Mouse (Mus musculus): ENCODE results near the gene Arhgap10. TPM values are rescaled to one million over a fixed set of nuclear protein-coding genes. Genes with fewer than 3 reads are reported as not detected.
"Not testable (repeated sequence)": the region's sequence is repeated elsewhere in the genome, so short reads cannot be mapped to it uniquely, and the experiment has no call there.

Arhgap10 gene
- polyA plus RNA-seq, 1 experiment from 2014 or later = 7.0 TPM

DNA sequence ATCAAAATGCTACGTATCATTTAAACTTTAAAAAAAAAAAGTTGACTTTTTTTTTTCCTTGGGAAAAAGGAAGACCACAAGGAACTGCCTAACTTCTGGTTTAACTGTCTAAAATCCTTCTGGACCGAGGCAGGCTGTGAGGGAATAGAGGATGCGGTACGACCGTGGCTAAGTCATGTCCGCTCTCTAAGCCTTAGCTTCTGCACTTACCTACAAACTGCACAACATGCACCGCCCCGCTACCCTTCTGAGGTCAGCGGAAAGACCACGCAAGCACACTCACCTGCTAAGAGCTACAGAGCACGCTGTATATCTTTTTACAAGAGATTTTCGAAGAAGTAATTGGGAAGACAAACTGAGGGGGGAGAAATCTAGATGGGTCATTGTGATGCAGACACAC, 186.6 kb downstream of the Arhgap10 start:
- Histone ChIP-seq H3K9ac (ENCODE audit: low read depth, low read length) (no peak overlapping the region), H3K36me3 (ENCODE audit: control insufficient read depth, insufficient read depth) (no peaks in the 10 kb centered on the region), H3K4me3 (ENCODE audit: low read depth, low read length) (no peak overlapping the region), H3K9me3 (replicated peaks; ENCODE audit: control insufficient read depth, low read length) (no peaks in the 10 kb centered on the region), H3K4me1 (ENCODE audit: control insufficient read depth, low read depth, low read length) (no peaks in the 10 kb centered on the region; the same call in 1 of the 2 replicates), H3K27me3 (ENCODE audit: control insufficient read depth, insufficient read depth, low read depth, low read length) (no peaks in the 10 kb centered on the region), H3K27ac (ENCODE audit: low read length) (no peak overlapping the region), H3K4me2 (ENCODE audit: low read depth, low read length) (no peak overlapping the region)
- no peak for ATAC-seq (ENCODE audit: low read depth)
- 78% methylated on average over 12 of the region's 12 CpGs for WGBS (ENCODE audit: insufficient replicate concordance)

DNA sequence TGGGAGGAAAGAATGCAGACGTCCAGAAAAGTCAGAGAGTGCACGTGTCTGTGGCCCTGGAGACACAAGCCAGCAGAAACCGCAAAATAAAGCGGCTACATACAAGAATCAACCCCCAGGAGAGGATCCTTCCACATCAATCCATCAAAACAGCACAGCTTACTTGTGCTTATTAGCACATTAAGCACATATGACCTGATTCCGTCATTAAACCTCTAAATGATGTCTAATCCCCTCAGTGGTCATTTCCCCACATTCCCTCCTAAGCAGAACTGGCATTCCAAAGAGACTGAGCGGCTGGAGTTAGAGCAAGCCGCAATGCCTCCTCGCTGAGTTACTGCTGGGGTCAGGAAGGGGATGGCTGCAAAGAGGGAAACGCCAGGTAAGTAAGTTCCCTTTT, 187.4 kb downstream of the Arhgap10 start:
- no peak for ATAC-seq (ENCODE audit: low read depth)
- H3K4me2 ChIP-seq (ENCODE audit: low read depth, low read length) = no peak overlapping the region
- H3K27me3 ChIP-seq (ENCODE audit: control insufficient read depth, insufficient read depth, low read depth, low read length) = no peaks in the 10 kb centered on the region
- H3K36me3 ChIP-seq (ENCODE audit: control insufficient read depth, insufficient read depth) = no peaks in the 10 kb centered on the region
- no peak overlapping the region for H3K4me3 ChIP-seq (ENCODE audit: low read depth, low read length)
- no peak overlapping the region for H3K27ac ChIP-seq (ENCODE audit: low read length)
- no peak overlapping the region for H3K9ac ChIP-seq (ENCODE audit: low read depth, low read length)
- H3K9me3 ChIP-seq (replicated peaks; ENCODE audit: control insufficient read depth, low read length) = no peaks in the 10 kb centered on the region
- 70% methylated on average over 9 of the region's 9 CpGs for WGBS (ENCODE audit: insufficient replicate concordance)
- H3K4me1 ChIP-seq (ENCODE audit: control insufficient read depth, low read depth, low read length) = no peaks in the 10 kb centered on the region; the same call in 1 of the 2 replicates

GRCm38 (mm10) chr8:77329783-77330182, 188.0 kb downstream of the Arhgap10 start:
- no peaks in the 10 kb centered on the region for H3K27me3 ChIP-seq (ENCODE audit: control insufficient read depth, insufficient read depth, low read depth, low read length)
- H3K4me3 ChIP-seq (ENCODE audit: low read depth, low read length) = no peak overlapping the region
- H3K4me2 ChIP-seq (ENCODE audit: low read depth, low read length) = no peak overlapping the region
- H3K9ac ChIP-seq (ENCODE audit: low read depth, low read length) = no peak overlapping the region
- no peaks in the 10 kb centered on the region for H3K36me3 ChIP-seq (ENCODE audit: control insufficient read depth, insufficient read depth)
- no peaks in the 10 kb centered on the region for H3K9me3 ChIP-seq (replicated peaks; ENCODE audit: control insufficient read depth, low read length)
- ATAC-seq (ENCODE audit: low read depth) = no peak
- no peaks in the 10 kb centered on the region; the same call in 1 of the 2 replicates for H3K4me1 ChIP-seq (ENCODE audit: control insufficient read depth, low read depth, low read length)
- 60% methylated on average over 4 of the region's 4 CpGs for WGBS (ENCODE audit: insufficient replicate concordance)
- no peak overlapping the region for H3K27ac ChIP-seq (ENCODE audit: low read length)

GRCm38 (mm10) chr8:77328473-77328872, 189.3 kb downstream of the Arhgap10 start:
- H3K9me3 ChIP-seq (replicated peaks; ENCODE audit: control insufficient read depth, low read length) = no peaks in the 10 kb centered on the region
- H3K36me3 ChIP-seq (ENCODE audit: control insufficient read depth, insufficient read depth) = no peaks in the 10 kb centered on the region
- no peak overlapping the region for H3K9ac ChIP-seq (ENCODE audit: low read depth, low read length)
- 74% methylated on average over 8 of the region's 8 CpGs for WGBS (ENCODE audit: insufficient replicate concordance)
- no peak overlapping the region for H3K4me3 ChIP-seq (ENCODE audit: low read depth, low read length)
- no peak overlapping the region for H3K27ac ChIP-seq (ENCODE audit: low read length)
- no peak overlapping the region for H3K4me2 ChIP-seq (ENCODE audit: low read depth, low read length)
- no peaks in the 10 kb centered on the region; the same call in 1 of the 2 replicates for H3K4me1 ChIP-seq (ENCODE audit: control insufficient read depth, low read depth, low read length)
- H3K27me3 ChIP-seq (ENCODE audit: control insufficient read depth, insufficient read depth, low read depth, low read length) = no peaks in the 10 kb centered on the region
- ATAC-seq (ENCODE audit: low read depth) = no peak

GRCm38 (mm10) chr8:77327326-77327725, 190.4 kb downstream of the Arhgap10 start:
- no peaks in the 10 kb centered on the region for H3K27me3 ChIP-seq (ENCODE audit: control insufficient read depth, insufficient read depth, low read depth, low read length)
- no peak for ATAC-seq (ENCODE audit: low read depth)
- no peak overlapping the region for H3K4me3 ChIP-seq (ENCODE audit: low read depth, low read length)
- no peak overlapping the region for H3K4me2 ChIP-seq (ENCODE audit: low read depth, low read length)
- no peaks in the 10 kb centered on the region; the same call in 1 of the 2 replicates for H3K4me1 ChIP-seq (ENCODE audit: control insufficient read depth, low read depth, low read length)
- 69% methylated on average over 4 of the region's 4 CpGs for WGBS (ENCODE audit: insufficient replicate concordance)
- no peaks in the 10 kb centered on the region for H3K9me3 ChIP-seq (replicated peaks; ENCODE audit: control insufficient read depth, low read length)
- no peaks in the 10 kb centered on the region for H3K36me3 ChIP-seq (ENCODE audit: control insufficient read depth, insufficient read depth)
- no peak overlapping the region for H3K9ac ChIP-seq (ENCODE audit: low read depth, low read length)
- no peak overlapping the region for H3K27ac ChIP-seq (ENCODE audit: low read length)

DNA sequence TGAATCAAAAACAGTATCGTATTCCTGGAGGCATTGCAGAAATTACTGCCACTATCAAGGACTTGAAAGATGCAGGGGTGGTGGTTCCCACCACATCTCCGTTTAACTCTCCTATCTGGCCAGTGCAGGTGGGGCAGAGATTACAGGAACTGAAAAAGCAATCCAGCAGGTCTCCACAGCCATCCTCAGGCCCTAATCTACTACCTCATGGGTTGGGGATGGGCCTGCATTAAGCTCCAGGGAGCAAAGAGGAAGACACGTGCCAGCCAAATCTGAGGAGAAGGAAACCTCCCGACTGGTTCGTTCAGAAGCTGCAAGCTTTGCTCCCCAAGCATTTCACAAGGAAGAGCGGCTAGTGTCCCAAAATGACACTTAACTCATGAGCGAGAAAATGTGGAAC, 195.0 kb downstream of the Arhgap10 start:
- H3K27ac ChIP-seq (ENCODE audit: low read length); H3K4me3 ChIP-seq (ENCODE audit: low read depth, low read length); H3K9me3 ChIP-seq (replicated peaks; ENCODE audit: control insufficient read depth, low read length); H3K9ac ChIP-seq (ENCODE audit: low read depth, low read length); H3K27me3 ChIP-seq (ENCODE audit: control insufficient read depth, insufficient read depth, low read depth, low read length); H3K4me1 ChIP-seq (ENCODE audit: control insufficient read depth, low read depth, low read length); H3K36me3 ChIP-seq (ENCODE audit: control insufficient read depth, insufficient read depth); ATAC-seq (ENCODE audit: low read depth); H3K4me2 ChIP-seq (ENCODE audit: low read depth, low read length): not testable (repeated sequence)
- WGBS (ENCODE audit: insufficient replicate concordance) = 51% methylated on average over 6 of the region's 7 CpGs

GRCm38 (mm10) chr8:77321901-77322300, 195.9 kb downstream of the Arhgap10 start:
- no peaks in the 10 kb centered on the region for H3K4me1 ChIP-seq (ENCODE audit: control insufficient read depth, low read depth, low read length)
- no peak for ATAC-seq (ENCODE audit: low read depth)
- H3K27me3 ChIP-seq (ENCODE audit: control insufficient read depth, insufficient read depth, low read depth, low read length) = no peaks in the 10 kb centered on the region
- no peak overlapping the region for H3K27ac ChIP-seq (ENCODE audit: low read length)
- H3K9ac ChIP-seq (ENCODE audit: low read depth, low read length) = no peak overlapping the region
- H3K9me3 ChIP-seq (replicated peaks; ENCODE audit: control insufficient read depth, low read length) = no peaks in the 10 kb centered on the region
- no peak overlapping the region for H3K4me2 ChIP-seq (ENCODE audit: low read depth, low read length)
- no peaks in the 10 kb centered on the region for H3K36me3 ChIP-seq (ENCODE audit: control insufficient read depth, insufficient read depth)
- WGBS (ENCODE audit: insufficient replicate concordance) = 81% methylated on average over 4 of the region's 4 CpGs
- H3K4me3 ChIP-seq (ENCODE audit: low read depth, low read length) = no peak overlapping the region

DNA sequence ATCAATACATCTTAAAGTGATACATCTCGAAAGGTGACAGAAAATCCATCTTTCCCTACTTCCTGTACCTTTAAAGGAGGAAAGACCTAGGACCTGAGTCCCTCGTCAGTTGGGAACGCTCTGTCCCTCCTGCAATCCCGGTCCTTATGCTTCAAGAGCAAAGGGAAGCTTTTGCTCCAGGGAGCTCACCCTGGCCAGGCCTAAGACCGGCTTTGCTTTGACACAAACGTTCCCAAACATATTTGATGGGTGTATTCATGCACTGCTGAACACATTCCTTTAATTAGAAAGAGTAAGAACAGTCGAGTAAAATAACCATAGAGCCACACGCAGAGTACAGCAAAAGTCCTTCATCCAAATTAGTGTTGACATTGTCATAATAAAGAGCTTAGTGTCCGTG, 199.2 kb downstream of the Arhgap10 start:
- Histone ChIP-seq H3K36me3 (ENCODE audit: control insufficient read depth, insufficient read depth) (no peaks in the 10 kb centered on the region), H3K9ac (ENCODE audit: low read depth, low read length) (no peak overlapping the region), H3K9me3 (replicated peaks; ENCODE audit: control insufficient read depth, low read length) (no peaks in the 10 kb centered on the region), H3K27me3 (ENCODE audit: control insufficient read depth, insufficient read depth, low read depth, low read length) (no peaks in the 10 kb centered on the region), H3K4me1 (ENCODE audit: control insufficient read depth, low read depth, low read length) (no peaks in the 10 kb centered on the region), H3K27ac (ENCODE audit: low read length) (no peak overlapping the region), H3K4me3 (ENCODE audit: low read depth, low read length) (no peak overlapping the region), H3K4me2 (ENCODE audit: low read depth, low read length) (no peak overlapping the region)
- WGBS (ENCODE audit: insufficient replicate concordance) = 73% methylated on average over 9 of the region's 9 CpGs
- no peak for ATAC-seq (ENCODE audit: low read depth)

GRCm38 (mm10) chr8:77317771-77318170, 200.0 kb downstream of the Arhgap10 start:
- Histone ChIP-seq H3K4me3 (ENCODE audit: low read depth, low read length) (no peak overlapping the region), H3K27ac (ENCODE audit: low read length) (no peak overlapping the region), H3K4me1 (ENCODE audit: control insufficient read depth, low read depth, low read length) (no peaks in the 10 kb centered on the region), H3K27me3 (ENCODE audit: control insufficient read depth, insufficient read depth, low read depth, low read length) (no peaks in the 10 kb centered on the region), H3K9me3 (replicated peaks; ENCODE audit: control insufficient read depth, low read length) (no peaks in the 10 kb centered on the region), H3K9ac (ENCODE audit: low read depth, low read length) (no peak overlapping the region), H3K4me2 (ENCODE audit: low read depth, low read length) (no peak overlapping the region), H3K36me3 (ENCODE audit: control insufficient read depth, insufficient read depth) (no peaks in the 10 kb centered on the region)
- WGBS (ENCODE audit: insufficient replicate concordance) = 70% methylated on average over 2 of the region's 2 CpGs
- no peak for ATAC-seq (ENCODE audit: low read depth)

Measured in liver, embryonic 16.5 days (tissue).